Mouse (Mus musculus): ENCODE measurements around the gene Mthfr. TPM values are rescaled to one million over a fixed set of nuclear protein-coding genes. Genes with fewer than 3 reads are reported as not detected.

Gene Mthfr
- polyA plus RNA-seq, 2 experiments = 7.0 to 9.2 TPM

DNA sequence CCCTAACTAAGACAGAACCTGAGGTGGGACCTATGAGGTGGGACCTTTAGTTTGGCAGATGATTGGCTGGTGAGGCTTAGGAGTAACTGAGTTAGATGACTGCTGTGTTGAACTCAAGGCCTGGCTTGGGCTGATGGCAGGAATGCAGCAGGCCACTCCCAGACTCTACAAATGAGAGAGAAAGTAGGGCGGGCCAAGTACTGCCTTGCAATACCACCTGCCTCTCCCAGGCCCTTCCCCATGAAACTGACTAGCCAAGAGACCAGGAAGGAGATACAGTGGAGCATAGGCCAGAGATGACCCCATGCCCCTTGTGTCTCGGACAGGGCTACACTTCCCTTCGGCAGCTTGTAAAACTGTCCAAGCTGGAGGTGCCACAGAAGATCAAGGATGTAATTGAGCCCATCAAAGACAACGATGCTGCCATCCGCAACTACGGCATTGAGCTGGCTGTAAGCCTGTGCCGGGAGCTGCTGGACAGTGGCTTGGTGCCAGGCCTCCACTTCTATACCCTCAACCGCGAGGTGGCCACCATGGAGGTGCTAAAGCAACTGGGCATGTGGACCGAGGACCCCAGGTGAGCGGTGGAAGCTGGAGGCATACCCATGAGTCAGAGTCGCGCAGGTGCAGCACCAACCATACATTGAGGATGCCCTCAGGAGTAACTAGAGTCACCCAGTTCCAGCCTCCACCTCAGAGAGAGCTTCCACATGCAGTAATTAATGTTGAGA, 12.3 kb downstream of the Mthfr start:
- ATAC-seq (ENCODE audit: insufficient read depth) = no peak
- peaks cover 17 to 27% of the 10 kb centered on the region in 2 experiments for H3K4me1 ChIP-seq (replicated peaks; ENCODE audit: control insufficient read depth in 2 of 2, insufficient read depth in 2 of 2, low read length in 1 of 2)
- H3K9me3 ChIP-seq (ENCODE audit: control insufficient read depth, low read length) = no peaks in the 10 kb centered on the region
- no peak overlapping the region for H3K9ac ChIP-seq (replicated peaks)
- H3K27me3 ChIP-seq (ENCODE audit: control insufficient read depth, insufficient read depth, low read length) = no peaks in the 10 kb centered on the region
- H3K27ac ChIP-seq = no peak overlapping the region
- no peak for TF ChIP-seq CTCF (IDR thresholded peaks at IDR 0.05; ENCODE audit: low read depth)
- H3K4me2 ChIP-seq (ENCODE audit: low read depth) = no peak overlapping the region
- H3K4me3 ChIP-seq (ENCODE audit: insufficient read depth in 1 of 2, low read depth in 2 of 2, low read length in 2 of 2) = no peak overlapping the region
- 93% methylated on average over 13 of the region's 13 CpGs for WGBS (ENCODE audit: insufficient replicate concordance)
- peaks cover 66% of the 10 kb centered on the region for H3K36me3 ChIP-seq (replicated peaks; ENCODE audit: control insufficient read depth, insufficient read depth, low read depth)
- DNase-seq (ENCODE audit: low read depth in 3 of 3, low spot score in 3 of 3) = no peak

DNA sequence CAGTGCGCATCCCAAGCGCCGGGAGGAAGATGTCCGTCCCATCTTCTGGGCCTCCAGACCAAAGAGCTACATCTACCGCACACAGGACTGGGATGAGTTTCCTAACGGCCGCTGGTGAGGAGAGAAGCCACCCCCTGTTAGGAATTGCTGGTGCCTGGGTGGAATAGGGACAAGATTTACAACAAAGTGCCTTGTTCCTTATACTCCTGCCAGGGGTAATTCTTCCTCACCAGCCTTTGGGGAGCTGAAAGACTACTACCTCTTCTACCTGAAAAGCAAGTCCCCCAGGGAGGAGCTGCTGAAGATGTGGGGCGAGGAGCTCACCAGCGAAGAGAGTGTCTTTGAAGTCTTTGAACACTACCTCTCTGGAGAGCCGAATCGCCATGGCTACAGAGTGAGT, 13.0 kb downstream of the Mthfr start:
- Histone ChIP-seq H3K27ac (no peak overlapping the region), H3K36me3 (replicated peaks; ENCODE audit: control insufficient read depth, insufficient read depth, low read depth) (peaks cover 67% of the 10 kb centered on the region), H3K4me2 (ENCODE audit: low read depth) (no peak overlapping the region), H3K4me3 (ENCODE audit: insufficient read depth in 1 of 2, low read depth in 2 of 2, low read length in 2 of 2) (no peak overlapping the region), H3K27me3 (ENCODE audit: control insufficient read depth, insufficient read depth, low read length) (no peaks in the 10 kb centered on the region), H3K4me1 (replicated peaks; ENCODE audit: control insufficient read depth in 2 of 2, insufficient read depth in 2 of 2, low read length in 1 of 2) (peaks cover 10 to 21% of the 10 kb centered on the region in 2 experiments), H3K9ac (replicated peaks) (no peak overlapping the region), H3K9me3 (ENCODE audit: control insufficient read depth, low read length) (no peaks in the 10 kb centered on the region)
- TF ChIP-seq CTCF (IDR thresholded peaks at IDR 0.05; ENCODE audit: low read depth) (no peak), EP300 (IDR thresholded peaks at IDR 0.05; ENCODE audit: low read depth) (no peak)
- ATAC-seq (ENCODE audit: insufficient read depth) (no peak), DNase-seq (ENCODE audit: low read depth in 3 of 3, low spot score in 3 of 3) (no peak)
- WGBS (ENCODE audit: insufficient replicate concordance) = 87% methylated on average over 11 of the region's 11 CpGs

DNA sequence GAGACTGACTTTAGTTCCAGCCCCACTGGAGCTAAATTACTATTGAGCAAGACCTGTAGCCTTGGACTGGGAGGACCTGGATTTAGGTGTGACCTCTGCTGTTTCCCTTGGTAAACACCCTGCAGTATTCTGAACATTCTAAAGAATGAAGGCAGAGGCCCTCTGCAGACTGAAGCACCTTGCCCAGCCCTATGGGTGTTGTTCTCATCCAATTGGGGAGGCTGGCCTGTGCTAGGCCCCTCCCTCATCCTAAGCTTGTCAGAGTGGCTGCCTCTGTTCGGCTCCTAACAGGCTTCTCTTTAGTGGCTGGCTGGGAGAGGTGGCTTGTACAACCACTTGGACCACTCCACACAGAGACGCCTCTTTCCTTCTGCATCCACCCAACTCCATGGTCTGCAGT, 14.1 kb downstream of the Mthfr start:
- DNase-seq (ENCODE audit: low read depth in 3 of 3, low spot score in 3 of 3) (no peak), ATAC-seq (ENCODE audit: insufficient read depth) (no peak)
- no peak overlapping the region for H3K4me3 ChIP-seq (ENCODE audit: insufficient read depth in 1 of 2, low read depth in 2 of 2, low read length in 2 of 2)
- WGBS (ENCODE audit: insufficient replicate concordance) = 82% methylated on average over 2 of the region's 2 CpGs
- no peak overlapping the region for H3K4me2 ChIP-seq (ENCODE audit: low read depth)
- no peak overlapping the region for H3K27ac ChIP-seq
- H3K27me3 ChIP-seq (ENCODE audit: control insufficient read depth, insufficient read depth, low read length) = no peaks in the 10 kb centered on the region
- H3K9me3 ChIP-seq (ENCODE audit: control insufficient read depth, low read length) = no peaks in the 10 kb centered on the region
- no peak overlapping the region for H3K9ac ChIP-seq (replicated peaks)
- peaks cover 0 to 10% of the 10 kb centered on the region in 2 experiments; a peak in 2 of 4 replicates for H3K4me1 ChIP-seq (replicated peaks; ENCODE audit: control insufficient read depth in 2 of 2, insufficient read depth in 2 of 2, low read length in 1 of 2)
- H3K36me3 ChIP-seq (replicated peaks; ENCODE audit: control insufficient read depth, insufficient read depth, low read depth) = peaks cover 71% of the 10 kb centered on the region
- TF ChIP-seq EP300 (IDR thresholded peaks at IDR 0.05; ENCODE audit: low read depth) = no peak
- no peak for TF ChIP-seq CTCF (IDR thresholded peaks at IDR 0.05; ENCODE audit: low read depth)

DNA sequence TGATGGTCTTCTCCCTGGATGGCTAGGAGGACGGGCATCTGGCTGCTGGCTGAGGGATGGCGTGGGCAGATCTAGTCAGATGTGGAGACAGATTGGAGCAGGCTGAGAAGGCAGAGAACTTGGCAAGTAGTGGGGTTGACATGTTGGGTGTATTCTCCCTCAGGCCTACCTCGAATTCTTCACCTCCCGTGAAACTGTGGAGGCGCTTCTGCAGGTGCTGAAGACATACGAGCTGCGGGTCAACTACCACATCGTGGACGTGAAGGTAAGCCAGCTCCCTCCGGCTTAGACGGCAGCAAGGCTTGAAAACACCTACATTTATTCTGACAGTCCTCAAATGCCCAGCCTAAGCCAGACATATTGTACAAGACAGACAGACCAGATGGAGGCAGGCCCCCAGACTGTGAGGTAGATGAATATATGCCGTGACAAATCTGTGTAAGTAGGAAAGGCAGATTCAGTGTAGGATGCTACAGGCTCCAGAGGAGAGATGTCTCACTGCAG, 14.6 kb downstream of the Mthfr start:
- ATAC-seq (ENCODE audit: insufficient read depth) (no peak), DNase-seq (ENCODE audit: low read depth in 3 of 3, low spot score in 3 of 3) (no peak)
- H3K4me3 ChIP-seq (ENCODE audit: insufficient read depth in 1 of 2, low read depth in 2 of 2, low read length in 2 of 2) = no peak overlapping the region
- no peak overlapping the region for H3K27ac ChIP-seq
- 91% methylated on average over 12 of the region's 12 CpGs for WGBS (ENCODE audit: insufficient replicate concordance)
- H3K27me3 ChIP-seq (ENCODE audit: control insufficient read depth, insufficient read depth, low read length) = no peaks in the 10 kb centered on the region
- TF ChIP-seq EP300 (IDR thresholded peaks at IDR 0.05; ENCODE audit: low read depth) (no peak), CTCF (IDR thresholded peaks at IDR 0.05; ENCODE audit: low read depth) (no peak)
- peaks cover 0 to 5% of the 10 kb centered on the region in 2 experiments; a peak in 2 of 4 replicates for H3K4me1 ChIP-seq (replicated peaks; ENCODE audit: control insufficient read depth in 2 of 2, insufficient read depth in 2 of 2, low read length in 1 of 2)
- H3K9me3 ChIP-seq (ENCODE audit: control insufficient read depth, low read length) = no peaks in the 10 kb centered on the region
- peaks cover 66% of the 10 kb centered on the region for H3K36me3 ChIP-seq (replicated peaks; ENCODE audit: control insufficient read depth, insufficient read depth, low read depth)
- H3K4me2 ChIP-seq (ENCODE audit: low read depth) = no peak overlapping the region
- no peak overlapping the region for H3K9ac ChIP-seq (replicated peaks)

DNA sequence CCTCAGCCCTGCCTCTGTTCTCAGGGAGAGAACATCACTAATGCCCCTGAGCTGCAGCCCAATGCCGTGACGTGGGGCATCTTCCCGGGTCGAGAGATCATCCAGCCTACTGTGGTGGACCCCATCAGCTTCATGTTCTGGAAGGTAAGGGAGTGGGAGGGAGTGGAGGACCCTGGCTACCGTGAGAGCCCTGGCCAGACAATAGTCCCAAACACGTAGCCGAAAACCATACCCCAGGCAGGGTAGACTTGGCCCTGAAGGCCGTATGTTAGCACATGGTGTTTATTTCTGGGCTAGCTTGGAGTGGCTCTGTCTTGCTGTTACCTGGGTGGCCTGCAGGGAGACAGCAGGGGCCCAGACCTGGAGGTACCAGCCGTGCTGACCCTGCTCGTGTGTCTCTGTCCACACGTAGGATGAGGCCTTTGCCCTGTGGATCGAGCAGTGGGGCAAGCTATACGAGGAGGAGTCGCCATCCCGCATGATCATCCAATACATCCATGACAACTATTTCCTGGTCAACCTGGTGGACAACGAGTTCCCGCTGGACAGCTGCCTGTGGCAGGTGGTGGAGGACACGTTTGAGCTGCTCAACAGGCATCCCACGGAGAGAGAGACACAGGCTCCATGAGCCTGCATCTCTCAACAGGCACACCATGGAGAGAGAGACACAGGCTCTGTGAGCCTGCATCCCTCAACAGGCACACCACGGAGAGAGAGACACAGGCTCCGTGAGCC, 16.3 kb downstream of the Mthfr start:
- H3K27me3 ChIP-seq (ENCODE audit: control insufficient read depth, insufficient read depth, low read length) = no peaks in the 10 kb centered on the region
- H3K4me2 ChIP-seq (ENCODE audit: low read depth) = no peak overlapping the region
- no peak overlapping the region for H3K9ac ChIP-seq (replicated peaks)
- H3K4me1 ChIP-seq (replicated peaks; ENCODE audit: control insufficient read depth in 2 of 2, insufficient read depth in 2 of 2, low read length in 1 of 2) = no peaks in the 10 kb centered on the region
- TF ChIP-seq EP300 (IDR thresholded peaks at IDR 0.05; ENCODE audit: low read depth) = no peak
- no peak for TF ChIP-seq CTCF (IDR thresholded peaks at IDR 0.05; ENCODE audit: low read depth)
- H3K4me3 ChIP-seq (ENCODE audit: insufficient read depth in 1 of 2, low read depth in 2 of 2, low read length in 2 of 2) = no peak overlapping the region
- ATAC-seq (ENCODE audit: insufficient read depth) = no peak
- no peaks in the 10 kb centered on the region for H3K9me3 ChIP-seq (ENCODE audit: control insufficient read depth, low read length)
- no peak for DNase-seq (ENCODE audit: low read depth in 3 of 3, low spot score in 3 of 3)
- 89% methylated on average over 21 of the region's 21 CpGs for WGBS (ENCODE audit: insufficient replicate concordance)
- H3K27ac ChIP-seq = no peak overlapping the region
- peaks cover 55% of the 10 kb centered on the region for H3K36me3 ChIP-seq (replicated peaks; ENCODE audit: control insufficient read depth, insufficient read depth, low read depth)

All from liver, embryonic 14.5 days (tissue).